8 mouse cellular contexts compared by ENCODE assay signal in the genomic region with DNA sequence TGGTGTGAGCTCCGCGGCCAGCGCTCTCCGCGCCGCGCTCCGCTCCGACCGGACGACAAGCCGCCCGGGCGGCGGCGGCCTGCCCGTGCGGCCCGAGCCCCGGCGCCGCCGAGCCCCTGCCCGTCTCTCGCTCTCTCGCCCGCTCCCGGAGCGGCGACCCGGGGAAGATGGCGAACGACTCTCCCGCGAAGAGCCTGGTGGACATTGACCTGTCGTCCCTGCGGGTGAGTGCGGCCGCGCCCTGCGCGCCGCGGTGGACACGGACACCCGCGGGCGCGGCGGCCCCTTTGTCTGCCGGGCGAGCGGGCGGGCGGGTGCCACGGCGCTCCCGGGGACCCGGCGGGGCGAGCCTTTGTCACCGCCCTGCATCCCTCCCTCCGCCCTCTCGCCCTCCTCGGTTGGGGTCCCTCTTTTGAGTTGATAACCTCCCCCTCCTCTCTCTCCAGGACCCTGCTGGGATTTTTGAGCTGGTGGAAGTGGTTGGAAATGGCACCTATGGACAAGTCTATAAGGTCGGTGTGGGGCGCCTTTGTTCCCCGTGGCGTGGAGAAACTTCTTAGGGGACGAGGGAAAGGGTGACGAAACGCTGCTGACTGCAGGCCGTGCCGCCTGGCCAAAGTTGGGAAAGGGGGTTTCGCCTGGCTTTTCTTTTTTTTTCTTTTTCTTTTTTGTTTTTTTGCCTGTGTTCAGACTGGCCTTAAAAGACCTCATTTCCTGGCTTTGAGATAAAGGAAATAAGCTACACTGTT. TPM values are rescaled to one million over a fixed set of nuclear protein-coding genes. Genes with fewer than 3 reads are reported as not detected.
DNase-seq lines count a peak whose midpoint lies in the region; ATAC-seq and TF ChIP-seq lines count a peak whose summit lies in the region.

No protein-coding gene starts in this region.

- peak; percentile 32 for ATAC-seq in forebrain, postnatal 0 days
- ATAC-seq in hindbrain, embryonic 12.5 days (ENCODE audit: low FRiP score) = peak; percentile 21
- no peak; the same call in none of the 2 replicates for ATAC-seq in limb, embryonic 11.5 days (ENCODE audit: insufficient number of reproducible peaks, low FRiP score, low TSS enrichment, low read depth)
- peak; percentile 36 for ATAC-seq in midbrain, embryonic 15.5 days (replicated peaks)
- peak; percentile 35; the same call in 1 of the 2 replicates for ATAC-seq in stomach, postnatal 0 days (ENCODE audit: low FRiP score, low TSS enrichment)

- peak overlapping the region; percentile 93 for H3K4me3 ChIP-seq in forebrain, postnatal 0 days (ENCODE audit: low read depth, low read length)
- peak overlapping the region; percentile 96 for H3K4me3 ChIP-seq in hindbrain, embryonic 12.5 days
- H3K4me3 ChIP-seq in limb, embryonic 11.5 days (ENCODE audit: low read depth, low read length) = peak overlapping the region; percentile 89
- peak overlapping the region; percentile 92 for H3K4me3 ChIP-seq in midbrain, embryonic 15.5 days
- H3K4me3 ChIP-seq in stomach, postnatal 0 days (ENCODE audit: low read depth, low read length) = peak overlapping the region; percentile 95

- no peaks in the 10 kb centered on the region; the same call in 1 of the 2 replicates for H3K36me3 ChIP-seq in forebrain, postnatal 0 days (ENCODE audit: insufficient read depth)
- peaks cover 11% of the 10 kb centered on the region for H3K36me3 ChIP-seq in hindbrain, embryonic 12.5 days
- no peaks in the 10 kb centered on the region for H3K36me3 ChIP-seq in limb, embryonic 11.5 days (ENCODE audit: control insufficient read depth, insufficient read depth, low read length)
- no peaks in the 10 kb centered on the region for H3K36me3 ChIP-seq in midbrain, embryonic 15.5 days (replicated peaks)
- no peaks in the 10 kb centered on the region for H3K36me3 ChIP-seq in stomach, postnatal 0 days (ENCODE audit: control insufficient read depth, insufficient read depth, low read length)

- TF ChIP-seq EP300 in stomach, postnatal 0 days (optimal IDR thresholded peaks at IDR 0.05) = no peak

- H3K4me2 ChIP-seq in forebrain, postnatal 0 days (ENCODE audit: low read depth) = peak overlapping the region; percentile 51
- peak overlapping the region; percentile 75 for H3K4me2 ChIP-seq in hindbrain, embryonic 12.5 days (replicated peaks)
- peak overlapping the region; percentile 80 for H3K4me2 ChIP-seq in limb, embryonic 11.5 days (ENCODE audit: low read depth, severe bottlenecking)
- H3K4me2 ChIP-seq in midbrain, embryonic 15.5 days = peak overlapping the region; percentile 82
- peak overlapping the region; percentile 74 for H3K4me2 ChIP-seq in stomach, postnatal 0 days (replicated peaks; ENCODE audit: low read depth)

- no peaks in the 10 kb centered on the region for H3K9me3 ChIP-seq in forebrain, postnatal 0 days (ENCODE audit: low read length)
- H3K9me3 ChIP-seq in hindbrain, embryonic 12.5 days (replicated peaks) = no peaks in the 10 kb centered on the region
- no peaks in the 10 kb centered on the region; the same call in 1 of the 2 replicates for H3K9me3 ChIP-seq in limb, embryonic 11.5 days (ENCODE audit: control insufficient read depth, low read length)
- H3K9me3 ChIP-seq in midbrain, embryonic 15.5 days = no peaks in the 10 kb centered on the region
- no peaks in the 10 kb centered on the region for H3K9me3 ChIP-seq in stomach, postnatal 0 days (ENCODE audit: control insufficient read depth, low read length)

- DNase-seq in left cerebral cortex, adult 18-20 months (ENCODE audit: low spot score in 2 of 2) = peak; percentile 37 to 55
- DNase-seq in left cerebral cortex, adult 9 months (ENCODE audit: low spot score in 2 of 2) = no peak
- DNase-seq in cerebellum, adult 18-20 months = peak; percentile 55 to 72
- peak; percentile 75 for DNase-seq in forebrain, postnatal 0 days
- peak; percentile 74 for DNase-seq in limb, embryonic 11.5 days (ENCODE audit: low spot score)
- peak; percentile 65 for DNase-seq in stomach, postnatal 0 days (ENCODE audit: low spot score)

- no peaks in the 10 kb centered on the region for H3K27me3 ChIP-seq in forebrain, postnatal 0 days (ENCODE audit: insufficient read depth, low read length)
- no peaks in the 10 kb centered on the region for H3K27me3 ChIP-seq in hindbrain, embryonic 12.5 days
- no peaks in the 10 kb centered on the region for H3K27me3 ChIP-seq in limb, embryonic 11.5 days (ENCODE audit: control insufficient read depth, insufficient read depth, low read length)
- H3K27me3 ChIP-seq in midbrain, embryonic 15.5 days (replicated peaks) = no peaks in the 10 kb centered on the region
- H3K27me3 ChIP-seq in stomach, postnatal 0 days (ENCODE audit: control insufficient read depth, insufficient read depth, low read length) = no peaks in the 10 kb centered on the region

- H3K9ac ChIP-seq in forebrain, postnatal 0 days = peak overlapping the region; percentile 100
- peak overlapping the region; percentile 100 for H3K9ac ChIP-seq in hindbrain, embryonic 12.5 days
- peak overlapping the region; percentile 100 for H3K9ac ChIP-seq in limb, embryonic 11.5 days (ENCODE audit: low read length)
- H3K9ac ChIP-seq in midbrain, embryonic 15.5 days = peak overlapping the region; percentile 98
- H3K9ac ChIP-seq in stomach, postnatal 0 days (ENCODE audit: low read length) = peak overlapping the region; percentile 99

- peak overlapping the region; percentile 100 for H3K27ac ChIP-seq in forebrain, postnatal 0 days (ENCODE audit: low read depth, low read length)
- peak overlapping the region; percentile 100 for H3K27ac ChIP-seq in hindbrain, embryonic 12.5 days
- peak overlapping the region; percentile 96 for H3K27ac ChIP-seq in limb, embryonic 11.5 days (replicated peaks; ENCODE audit: low read depth, low read length)
- H3K27ac ChIP-seq in midbrain, embryonic 15.5 days = peak overlapping the region; percentile 100
- peak overlapping the region; percentile 99 for H3K27ac ChIP-seq in stomach, postnatal 0 days (replicated peaks)

- H3K4me1 ChIP-seq in forebrain, postnatal 0 days (ENCODE audit: insufficient read depth) = peaks cover 37% of the 10 kb centered on the region
- H3K4me1 ChIP-seq in hindbrain, embryonic 12.5 days = peaks cover 41% of the 10 kb centered on the region
- H3K4me1 ChIP-seq in limb, embryonic 11.5 days (ENCODE audit: control insufficient read depth, insufficient read depth, low read length) = peaks cover 20% of the 10 kb centered on the region
- H3K4me1 ChIP-seq in midbrain, embryonic 15.5 days = peaks cover 44% of the 10 kb centered on the region
- H3K4me1 ChIP-seq in stomach, postnatal 0 days (replicated peaks; ENCODE audit: control insufficient read depth, insufficient read depth) = 0 out of 2 replicates have a peak, but pooled peaks cover 3% of the 10 kb centered on the region

- WGBS in forebrain, postnatal 0 days = under 1% methylated on average over 54 of the region's 75 CpGs
- under 1% methylated on average over 67 of the region's 75 CpGs for WGBS in hindbrain, embryonic 12.5 days
- WGBS in limb, embryonic 11.5 days = under 1% methylated on average over 53 of the region's 75 CpGs
- under 1% methylated on average over 60 of the region's 75 CpGs for WGBS in midbrain, embryonic 15.5 days
- under 1% methylated on average over 49 of the region's 75 CpGs for WGBS in stomach, postnatal 0 days

- no peak for TF ChIP-seq CTCF in forebrain, postnatal 0 days (IDR thresholded peaks at IDR 0.05; ENCODE audit: low read depth)
- no peak for TF ChIP-seq CTCF in stomach, postnatal 0 days (IDR thresholded peaks at IDR 0.05; ENCODE audit: low read depth)

RNA-seq across cellular contexts. Expression of a gene that starts 0.5 kb away (rescaled TPM):
- 10 to 100 TPM; 87.1 to 95.0 TPM for total RNA-seq in left cerebral cortex, adult 18-20 months (2021)
- total RNA-seq in forebrain, postnatal 0 days (2014; rRNA removed) = 201 and 241 TPM in 2 replicates
- polyA plus RNA-seq in forebrain, postnatal 0 days (2015; fragmentation: Nextera tagmentation; extraction: Ambion mirVana) = 11.9 and 21.3 TPM in 2 replicates
- polyA plus RNA-seq in hindbrain, embryonic 12.5 days (2016; fragmentation: Nextera tagmentation; extraction: Ambion mirVana) = 65.6 and 66.2 TPM in 2 replicates
- 38.0 and 43.7 TPM in 2 replicates for polyA plus RNA-seq in limb, embryonic 11.5 days (2014; fragmentation: Nextera tagmentation; extraction: Ambion mirVana)
- polyA plus RNA-seq in midbrain, embryonic 15.5 days (2015; fragmentation: Nextera tagmentation; extraction: Ambion mirVana) = 46.5 and 55.2 TPM in 2 replicates
- polyA plus RNA-seq in stomach, postnatal 0 days (2015; fragmentation: Nextera tagmentation; extraction: Ambion mirVana) = 8.5 and 10.1 TPM in 2 replicates

Comparison
In these comparisons a context has a peak if more than half of its experiments do, and no peak if none do; other contexts are left out.
1. DNase-seq: peak in left cerebral cortex, adult 18-20 months (2 of 2), cerebellum, adult 18-20 months (2 of 2), forebrain, postnatal 0 days (single experiment), limb, embryonic 11.5 days (single experiment) and stomach, postnatal 0 days (single experiment); none in left cerebral cortex, adult 9 months (0 of 2).
2. Peak in every context shown above with its lines, with median percentiles within 50 percentile points of each other: H3K27ac ChIP-seq, H3K4me2 ChIP-seq, H3K4me3 ChIP-seq and H3K9ac ChIP-seq.